Mouse (Mus musculus) mesoderm, embryonic 11.5 days (tissue): Measurements from ENCODE around the gene Inpp5b.

ENCODE experiments used
- DNase-seq: peaks from one replicate; pipeline ENCODE4 v3.0.0-alpha.2; 2012; ENCODE audit warnings: low read depth, low spot score

The Inpp5b gene

DNA sequence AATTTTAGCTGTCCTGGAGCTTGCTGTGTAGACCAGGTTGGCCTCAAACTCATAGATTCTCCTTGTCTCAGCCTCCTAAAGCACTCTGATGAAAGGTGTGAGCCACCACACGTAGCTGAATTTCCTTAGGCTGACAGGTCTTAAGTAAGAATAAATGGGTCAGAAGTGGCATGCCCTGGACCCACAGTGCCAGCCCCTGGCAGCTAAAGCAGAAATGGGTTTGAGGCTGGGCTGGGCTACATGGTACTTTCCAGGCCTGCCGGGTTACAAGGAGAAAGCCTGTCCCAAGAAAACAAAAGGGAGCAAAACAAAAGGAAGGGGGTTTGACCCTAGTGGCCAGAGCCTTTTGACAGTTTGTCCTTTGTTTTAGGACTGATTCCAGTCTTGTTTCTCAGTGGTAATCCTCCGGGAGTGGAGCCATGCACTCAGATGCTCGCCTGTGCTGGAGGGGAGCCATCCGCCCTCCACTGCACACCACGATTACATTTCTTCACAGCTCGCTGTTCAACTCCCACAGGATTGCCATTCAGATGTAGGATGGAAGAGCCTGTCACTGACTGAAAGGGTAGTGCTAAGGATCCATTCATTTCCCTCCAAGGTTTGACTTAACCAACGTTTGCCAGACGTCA lies 69.8 kb downstream of the Inpp5b start:
- no peak for DNase-seq

DNA sequence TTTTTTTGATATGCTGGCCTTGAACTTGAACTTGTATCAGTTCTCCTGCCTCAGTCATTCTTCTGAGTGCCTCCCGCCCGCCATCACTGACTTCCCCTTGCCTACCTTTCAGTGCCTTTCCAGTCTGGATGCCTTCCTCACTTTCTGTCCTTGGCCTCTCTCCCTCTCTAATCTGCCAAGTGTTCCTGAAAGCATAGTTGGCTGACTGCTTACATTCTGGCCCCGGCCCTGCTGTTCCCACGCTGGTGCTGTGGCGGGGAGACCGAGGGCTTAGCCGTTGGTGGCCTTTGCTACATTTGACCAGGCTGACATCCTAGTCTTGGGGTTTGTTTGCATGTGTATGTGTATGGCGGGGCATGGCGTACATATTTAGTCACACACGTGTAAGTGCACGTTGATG lies 74.3 kb downstream of the Inpp5b start:
- DNase-seq, result no peak

DNA sequence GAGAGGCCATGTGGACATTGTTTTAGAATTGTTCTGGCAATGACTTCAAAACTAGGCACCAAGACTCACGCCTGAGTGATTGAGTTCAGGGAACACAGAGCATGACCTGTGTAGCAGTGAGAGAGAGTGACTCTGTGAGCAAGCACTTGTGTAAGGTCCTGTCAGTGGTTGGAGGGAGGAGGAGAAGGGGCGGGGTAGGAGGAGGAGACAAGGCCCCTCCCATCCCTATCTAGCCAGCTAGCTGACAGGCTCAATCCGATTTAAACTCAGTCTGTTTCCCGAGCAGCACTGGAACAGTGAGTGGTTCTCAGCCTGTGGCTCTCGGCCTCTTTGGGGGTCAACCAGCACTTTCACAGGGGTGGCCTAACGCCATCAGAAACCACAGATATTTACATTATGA lies 76.2 kb downstream of the Inpp5b start:
- peak; percentile 30 for DNase-seq

DNA sequence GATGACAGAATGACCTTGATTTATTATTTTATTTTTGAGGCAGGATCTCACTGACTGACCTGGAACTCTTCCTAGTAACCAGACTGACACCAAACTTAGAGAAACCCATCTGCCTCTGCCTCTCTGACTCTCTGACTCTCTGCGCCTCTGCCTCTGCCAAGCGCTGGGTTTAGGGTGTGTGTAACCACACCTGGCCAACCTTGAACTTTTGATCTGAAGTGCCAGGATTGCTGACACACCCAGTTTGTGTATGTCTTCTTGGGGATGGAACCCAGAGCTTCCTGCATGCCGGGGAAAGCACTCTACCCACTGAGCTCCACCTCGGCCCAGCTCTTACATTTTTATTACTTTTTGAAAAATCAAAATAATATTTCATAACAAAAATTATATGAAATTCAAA lies 77.2 kb downstream of the Inpp5b start:
- no peak for DNase-seq

DNA sequence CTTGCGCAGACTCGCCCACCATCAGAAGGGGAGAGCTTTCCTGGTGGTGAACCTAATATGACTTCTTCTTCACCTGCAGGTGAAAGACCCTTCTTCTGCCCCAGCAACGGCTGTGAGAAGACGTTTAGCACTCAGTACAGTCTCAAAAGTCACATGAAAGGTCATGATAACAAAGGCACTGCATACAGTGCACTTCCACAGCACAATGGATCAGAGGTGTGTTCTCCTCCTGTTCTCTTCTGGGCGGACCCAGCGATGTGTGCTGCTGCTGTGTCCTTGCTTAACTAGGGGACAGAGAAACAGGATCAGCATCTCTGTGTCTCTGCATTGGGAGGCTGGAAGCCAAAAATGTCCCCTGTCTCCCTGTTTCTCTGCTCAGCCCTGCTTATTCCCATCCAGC lies 83.3 kb downstream of the Inpp5b start:
- no peak for DNase-seq

DNA sequence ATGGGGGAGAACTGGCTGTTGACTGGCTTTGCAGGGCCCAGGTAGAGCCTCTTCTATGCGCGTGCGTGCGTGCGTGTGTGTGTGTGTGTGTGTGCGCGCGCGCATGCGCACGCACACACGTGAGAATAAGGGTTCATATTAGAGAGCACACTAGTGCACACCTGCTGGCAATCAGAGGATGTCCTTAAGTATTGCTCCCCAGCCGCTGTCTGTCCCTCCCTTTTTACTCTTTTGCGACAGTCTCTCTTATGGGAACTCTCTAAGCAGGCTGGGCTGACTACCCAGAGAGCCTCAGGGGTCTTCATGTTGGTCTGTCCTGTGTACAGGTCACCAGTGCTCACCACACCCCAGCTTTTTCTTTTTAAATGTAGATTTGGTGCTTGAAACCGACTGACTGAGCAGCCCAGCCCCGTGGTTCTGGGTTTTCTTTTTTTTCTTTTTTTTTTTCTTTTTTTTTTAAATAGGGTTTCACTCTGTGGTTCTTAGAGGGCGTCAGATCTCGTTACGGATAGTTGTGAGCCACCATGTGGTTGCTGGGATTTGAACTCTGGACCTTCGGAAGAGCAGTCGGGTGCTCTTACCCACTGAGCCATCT lies 83.8 kb downstream of the Inpp5b start:
- DNase-seq, result no peak

DNA sequence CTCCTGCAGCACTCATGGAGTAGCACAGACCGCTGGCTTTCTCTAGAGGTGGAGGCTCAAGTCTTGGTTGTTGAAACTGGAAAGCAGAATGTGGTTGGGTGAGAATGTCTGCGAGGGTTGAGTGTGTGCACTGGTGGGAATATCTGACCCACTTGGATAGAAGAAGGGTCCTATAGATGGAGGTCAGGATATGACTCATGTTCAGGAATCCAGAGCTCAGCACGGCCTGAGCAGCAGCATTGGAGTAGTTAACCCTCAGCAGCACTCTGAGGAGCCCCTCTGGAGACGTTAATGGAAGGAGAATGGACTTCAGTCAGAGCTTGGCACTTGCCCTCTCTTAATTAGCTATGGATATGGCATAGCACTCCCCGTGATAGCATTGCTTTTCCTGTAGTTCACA lies 88.0 kb downstream of the Inpp5b start:
- DNase-seq, result no peak

DNA sequence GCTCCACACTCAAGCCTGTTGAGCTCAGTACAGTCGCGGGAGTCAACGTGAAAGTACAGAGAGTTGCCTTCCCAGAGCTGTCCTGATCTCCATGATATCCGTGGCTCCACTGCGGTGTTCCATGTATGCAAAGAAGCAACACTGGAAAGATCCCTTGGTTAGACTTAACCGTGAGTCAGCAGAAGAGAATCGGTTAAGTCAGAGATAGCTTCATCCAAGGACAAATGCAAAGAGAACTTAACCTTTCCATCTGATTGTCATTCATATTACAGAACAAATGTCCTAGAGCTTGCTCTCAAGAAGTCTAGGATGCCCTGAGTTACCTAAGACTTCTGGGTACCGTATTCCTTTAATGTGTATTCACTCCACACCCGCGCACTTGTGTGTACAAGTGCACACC lies 91.1 kb downstream of the Inpp5b start:
- no peak for DNase-seq

DNA sequence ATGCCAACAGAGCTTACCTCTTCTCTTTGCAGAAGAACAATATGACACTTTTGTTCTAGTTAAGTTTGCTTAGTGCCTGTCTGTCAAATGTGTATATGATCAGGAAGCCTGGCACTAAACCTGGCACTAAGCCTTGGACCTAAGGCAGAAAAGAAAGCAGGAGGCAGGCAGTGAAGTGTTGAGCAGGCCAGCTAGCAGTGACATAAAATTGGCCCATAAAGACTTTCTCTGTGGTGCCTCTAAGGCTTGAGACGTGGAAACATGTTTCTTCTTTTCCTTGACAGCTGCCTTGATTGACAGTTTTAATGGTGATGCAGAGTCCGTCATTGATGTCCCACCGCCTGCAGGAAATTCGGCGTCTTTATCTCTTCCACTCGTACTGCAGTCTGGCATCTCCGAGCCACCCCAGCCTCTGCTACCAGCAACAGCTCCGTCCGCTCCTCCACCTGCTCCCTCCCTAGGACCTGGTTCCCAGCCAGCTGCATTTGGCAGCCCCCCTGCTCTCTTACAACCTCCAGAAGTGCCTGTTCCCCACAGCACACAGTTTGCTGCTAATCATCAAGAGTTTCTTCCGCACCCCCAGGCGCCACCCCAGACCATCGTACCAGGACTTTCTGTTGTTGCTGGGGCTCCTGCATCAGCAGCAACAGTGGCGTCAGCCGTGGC lies 96.5 kb downstream of the Inpp5b start:
- DNase-seq, result no peak

DNA sequence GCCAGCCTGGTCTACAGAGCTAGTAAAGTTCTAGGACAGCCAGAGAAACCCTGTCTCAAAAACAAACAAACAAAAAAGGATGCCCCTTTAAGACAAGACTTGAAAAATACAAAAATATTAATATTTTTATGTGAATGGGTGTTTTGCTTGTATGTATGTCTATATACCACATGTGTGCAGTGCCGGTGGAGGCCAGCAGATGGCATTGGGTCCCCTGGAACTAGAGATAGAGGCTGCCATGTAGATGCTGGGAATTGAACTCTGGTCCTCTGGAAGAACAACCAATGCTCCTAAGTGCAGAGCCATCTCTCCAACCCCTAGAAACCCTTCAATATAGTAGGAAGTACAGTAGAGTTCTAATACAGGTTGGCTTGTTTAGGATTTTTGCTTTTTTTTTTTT lies 99.3 kb downstream of the Inpp5b start:
- no peak for DNase-seq

DNA sequence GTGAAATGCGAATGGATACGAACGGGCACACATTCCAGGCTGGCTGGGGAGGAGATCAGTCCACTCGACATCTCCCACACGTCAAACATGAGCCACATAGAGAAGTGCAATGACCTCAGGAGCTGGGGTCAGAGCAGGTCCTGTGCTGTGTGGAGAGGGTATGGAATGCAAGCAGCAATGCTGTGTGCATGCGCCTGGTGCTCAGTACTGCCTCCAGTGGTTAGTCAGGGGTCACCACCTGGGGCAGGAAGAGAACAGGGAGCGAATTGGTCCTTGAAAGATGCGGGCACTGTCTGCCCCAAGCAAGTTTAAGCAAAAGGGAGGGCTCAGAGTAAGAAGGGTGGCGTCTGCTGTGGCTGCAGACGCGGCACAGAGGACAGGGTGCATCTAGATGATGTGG lies 101.8 kb downstream of the Inpp5b start:
- peak; percentile 60 for DNase-seq

DNA sequence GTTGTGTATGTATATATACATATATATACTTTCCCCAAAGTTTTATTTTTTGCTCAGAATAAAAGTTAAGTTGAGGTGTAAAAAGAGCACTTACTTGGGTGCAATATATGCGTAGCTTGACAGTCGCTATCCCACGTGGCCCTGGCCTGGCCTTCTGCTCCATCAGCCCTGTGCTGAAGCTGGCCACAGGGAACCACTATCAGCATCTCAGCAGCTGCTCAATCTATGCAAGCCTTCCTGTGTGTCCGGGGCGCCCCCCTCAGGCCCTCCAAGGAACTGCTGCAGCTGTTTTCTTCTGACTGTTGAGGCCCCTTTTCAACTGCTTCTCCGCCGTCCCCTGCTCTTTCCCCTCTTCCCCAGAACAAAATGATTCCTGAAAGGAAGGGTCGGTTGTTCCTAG lies 105.9 kb downstream of the Inpp5b start:
- peak; percentile 82 for DNase-seq

DNA sequence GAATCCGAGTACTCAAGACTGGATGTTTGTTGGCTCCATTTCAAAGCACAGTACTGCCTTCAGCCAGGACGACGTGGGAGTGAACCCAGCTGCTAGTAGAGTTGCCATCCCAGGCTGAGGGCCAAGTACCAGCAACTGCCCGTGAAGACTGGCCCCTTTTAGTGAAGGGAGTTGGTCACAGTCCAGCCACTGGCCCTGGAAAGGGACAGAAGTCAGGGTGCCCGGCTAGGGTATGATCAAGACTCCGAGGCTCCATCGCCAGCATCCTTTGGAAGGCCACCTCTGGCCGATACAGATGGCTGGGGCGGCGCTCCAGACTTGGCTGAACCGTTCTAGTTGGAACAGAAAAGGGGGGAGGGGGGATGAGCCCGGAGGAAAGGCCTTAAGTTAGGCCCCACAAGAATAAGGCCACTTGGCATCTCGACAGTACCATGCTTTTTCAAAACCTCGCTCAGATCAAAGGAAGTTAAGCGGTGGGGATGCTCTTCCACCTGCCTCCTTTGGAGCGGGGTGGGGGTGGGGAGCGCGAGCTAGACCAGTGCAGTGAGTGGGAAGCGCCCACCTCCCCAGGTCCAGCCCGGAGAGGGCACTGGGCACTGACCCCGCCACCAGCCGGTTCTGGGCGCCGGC lies 108.1 kb downstream of the Inpp5b start:
- DNase-seq, result no peak

DNA sequence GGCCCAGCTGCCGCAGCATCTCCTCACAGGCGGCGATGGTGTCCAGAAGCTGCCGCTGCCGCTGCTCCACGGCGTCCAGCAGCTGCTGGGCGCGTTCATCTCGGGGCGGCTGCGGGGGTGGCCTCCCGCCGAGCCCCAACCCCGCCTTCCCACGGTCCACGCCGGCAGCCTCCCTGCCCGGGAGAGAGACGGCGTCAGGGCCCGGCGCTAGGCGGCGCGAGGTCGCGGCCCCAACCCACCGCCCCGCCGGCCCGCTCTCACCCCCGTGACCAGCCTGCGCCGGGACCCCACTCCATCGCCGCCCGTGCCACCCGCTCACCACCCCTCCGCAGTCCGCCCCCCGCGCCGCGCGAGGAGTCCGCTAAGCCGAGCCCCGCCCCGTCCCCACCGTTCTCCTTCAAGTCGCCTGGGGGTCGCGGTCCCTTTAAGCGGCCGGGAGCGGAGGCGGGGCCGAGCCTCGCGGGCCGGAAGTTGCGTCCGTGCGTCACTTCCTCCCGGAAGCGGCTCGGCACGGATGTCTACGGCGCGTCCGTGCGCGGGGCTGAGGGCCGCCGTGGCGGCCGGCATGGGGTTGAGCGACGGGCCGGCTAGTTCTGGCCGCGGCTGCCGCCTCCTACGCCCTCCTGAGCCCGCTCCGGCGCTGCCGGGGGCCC lies 108.7 kb downstream of the Inpp5b start, which contains the start of gene Yrdc:
Gene Yrdc (plus strand): TSS at position 419 of the 653 bp plus-strand sequence.
- DNase-seq, result peak; percentile 95
